Mouse (Mus musculus) hindbrain, embryonic 15.5 days (tissue): ENCODE measurements at regions not wholly inside any gene's neighbourhood (a gene's known extent, or its start where the extent isn't known, plus 50 kb on each side); places are given as distances from the start of the nearest gene placed in this dataset.

Experiments
- ATAC-seq: fragments of 200-750 bp; cut with Nextera tagmentation; 2 replicates; pipeline ENCODE4 v1.8.0; 2017; ENCODE audit warnings: low read depth, moderate number of reproducible peaks, moderate TSS enrichment; ENCODE audit not compliant: low FRiP score
- H3K27ac ChIP-seq: fragments of 300-500 bp; sonication (generic); replicated peaks from 2 replicates; pipeline ENCODE4 v1.5.1; 2015; ENCODE audit warnings: mild to moderate bottlenecking, inconsistent platforms
- H3K27me3 ChIP-seq: fragments of 300-500 bp; sonication (generic); 2 replicates; pipeline ENCODE4 v1.6.1; 2015; ENCODE audit warnings: control low read depth, inconsistent platforms
- H3K36me3 ChIP-seq: fragments of 300-500 bp; sonication (generic); 2 replicates; pipeline ENCODE4 v1.6.1; 2015; ENCODE audit warnings: control low read depth, inconsistent platforms
- H3K4me1 ChIP-seq: fragments of 300-500 bp; sonication (generic); replicated peaks from 2 replicates; pipeline ENCODE4 v1.6.1; 2015; ENCODE audit warnings: control low read depth, inconsistent platforms
- H3K4me2 ChIP-seq: fragments of 300-500 bp; sonication (generic); 2 replicates; pipeline ENCODE4 v1.6.1; 2015; ENCODE audit warnings: moderate library complexity, mild to moderate bottlenecking, inconsistent platforms
- H3K4me3 ChIP-seq: fragments of 300-500 bp; sonication (generic); 2 replicates; pipeline ENCODE4 v1.5.1; 2015; ENCODE audit warnings: mild to moderate bottlenecking, inconsistent platforms
- H3K9ac ChIP-seq: fragments of 300-500 bp; sonication (generic); 2 replicates; pipeline ENCODE4 v1.6.1; 2015; ENCODE audit warnings: inconsistent platforms
- H3K9me3 ChIP-seq: fragments of 300-500 bp; sonication (generic); 2 replicates; pipeline ENCODE4 v1.6.1; 2016; ENCODE audit warnings: control low read depth, inconsistent platforms
- WGBS: fragments of 180-500 bp; shearing (Covaris S2); methylation state at CpG from one replicate; pipeline ENCODE4 v1.1.7; 2015; 5-methylcytosine and 5-hydroxymethylcytosine counted together

- no peaks in the 10 kb centered on the region for H3K36me3 ChIP-seq
- no peak overlapping the region for H3K9ac ChIP-seq
- H3K4me3 ChIP-seq: no peak overlapping the region
- WGBS: 53% methylated on average over 3 of the region's 3 CpGs
- no peak overlapping the region for H3K27ac ChIP-seq
- H3K27me3 ChIP-seq: no peaks in the 10 kb centered on the region
- ATAC-seq: no peak
- H3K4me2 ChIP-seq: no peak overlapping the region
- H3K9me3 ChIP-seq: no peaks in the 10 kb centered on the region
- peaks cover 7% of the 10 kb centered on the region; the same call in 1 of the 2 replicates for H3K4me1 ChIP-seq
These were observed 699.9 kb downstream of the 1700064H15Rik start for GRCm38 (mm10) chr3:18928401-18929104.

- no peaks in the 10 kb centered on the region for H3K27me3 ChIP-seq
- WGBS: 64% methylated on average over 3 of the region's 3 CpGs
- H3K4me1 ChIP-seq: peaks cover 7% of the 10 kb centered on the region; the same call in 1 of the 2 replicates
- no peaks in the 10 kb centered on the region for H3K36me3 ChIP-seq
- H3K9me3 ChIP-seq: no peaks in the 10 kb centered on the region
- H3K27ac ChIP-seq: no peak overlapping the region
- 0 out of 2 replicates have a peak, but pooled peaks have one; percentile 48 for ATAC-seq
- no peak overlapping the region for H3K4me3 ChIP-seq
- no peak overlapping the region for H3K4me2 ChIP-seq
- no peak overlapping the region for H3K9ac ChIP-seq
These were observed 699.4 kb downstream of the 1700064H15Rik start for GRCm38 (mm10) chr3:18929105-18929492.

- H3K27me3 ChIP-seq: no peaks in the 10 kb centered on the region
- H3K9me3 ChIP-seq: no peaks in the 10 kb centered on the region
- 57% methylated on average over 13 of the region's 13 CpGs for WGBS
- ATAC-seq: no peak
- H3K36me3 ChIP-seq: no peaks in the 10 kb centered on the region
- no peak overlapping the region for H3K4me3 ChIP-seq
- peaks cover 7% of the 10 kb centered on the region for H3K4me1 ChIP-seq
- H3K4me2 ChIP-seq: no peak overlapping the region
- no peak overlapping the region for H3K27ac ChIP-seq
- no peak overlapping the region for H3K9ac ChIP-seq
These were observed 695.3 kb downstream of the 1700064H15Rik start for GRCm38 (mm10) chr3:18932983-18933726.

- Histone ChIP-seq H3K9ac (no peak overlapping the region), H3K9me3 (no peaks in the 10 kb centered on the region), H3K36me3 (no peaks in the 10 kb centered on the region), H3K4me1 (peaks cover 4% of the 10 kb centered on the region; the same call in 1 of the 2 replicates), H3K27me3 (no peaks in the 10 kb centered on the region), H3K4me2 (no peak overlapping the region), H3K4me3 (no peak overlapping the region), H3K27ac (no peak overlapping the region)
- 82% methylated on average over 2 of the region's 2 CpGs for WGBS
- ATAC-seq: no peak
These were observed 693.6 kb downstream of the 1700064H15Rik start for GRCm38 (mm10) chr3:18934891-18935290.

- 63% methylated on average over 20 of the region's 20 CpGs for whole genome bisulfite sequencing
- Histone ChIP-seq H3K9ac (no peak overlapping the region), H3K27ac (no peak overlapping the region)
These were observed 690.9 kb downstream of the 1700064H15Rik start for GRCm38 (mm10) chr3:18937333-18938122.

GRCm38 (mm10) chr3:18941301-18942177, 686.9 kb downstream of the 1700064H15Rik start:
- Histone ChIP-seq H3K27me3 (no peaks in the 10 kb centered on the region), H3K9me3 (no peaks in the 10 kb centered on the region), H3K36me3 (no peaks in the 10 kb centered on the region), H3K4me2 (no peak overlapping the region), H3K4me1 (no peaks in the 10 kb centered on the region; the same call in 1 of the 2 replicates), H3K4me3 (no peak overlapping the region), H3K27ac (no peak overlapping the region), H3K9ac (no peak overlapping the region)
- WGBS: 76% methylated on average over 11 of the region's 11 CpGs
- ATAC-seq: no peak

More at GRCm38 (mm10) chr3:18937333-18938122, 690.9 kb downstream of the 1700064H15Rik start:
- Histone ChIP-seq H3K4me3 (no peak overlapping the region), H3K9me3 (no peaks in the 10 kb centered on the region), H3K4me1 (peaks cover 4% of the 10 kb centered on the region; the same call in 1 of the 2 replicates), H3K4me2 (peak overlapping the region; percentile 10), H3K27me3 (no peaks in the 10 kb centered on the region), H3K36me3 (no peaks in the 10 kb centered on the region)
- 0 out of 2 replicates have a peak, but pooled peaks have one; percentile 61 for ATAC-seq

- H3K36me3 ChIP-seq: no peaks in the 10 kb centered on the region
- no peak overlapping the region for H3K4me3 ChIP-seq
- no peaks in the 10 kb centered on the region for H3K9me3 ChIP-seq
- no peaks in the 10 kb centered on the region for H3K27me3 ChIP-seq
- no peak overlapping the region for H3K4me2 ChIP-seq
- no peak for ATAC-seq
- WGBS: 86% methylated on average over 1 of the region's 1 CpGs
- H3K27ac ChIP-seq: no peak overlapping the region
- H3K4me1 ChIP-seq: no peaks in the 10 kb centered on the region
- no peak overlapping the region for H3K9ac ChIP-seq
These were observed 668.1 kb downstream of the 1700064H15Rik start for GRCm38 (mm10) chr3:18960341-18960740.

GRCm38 (mm10) chr3:18988662-18989061, 639.8 kb downstream of the 1700064H15Rik start:
- 74% methylated on average over 3 of the region's 3 CpGs for WGBS
- no peak overlapping the region for H3K9ac ChIP-seq
- ATAC-seq: no peak
- H3K27ac ChIP-seq: no peak overlapping the region
- H3K9me3 ChIP-seq: no peaks in the 10 kb centered on the region
- H3K4me2 ChIP-seq: no peak overlapping the region
- H3K4me3 ChIP-seq: no peak overlapping the region
- no peaks in the 10 kb centered on the region for H3K36me3 ChIP-seq
- H3K4me1 ChIP-seq: no peaks in the 10 kb centered on the region
- H3K27me3 ChIP-seq: no peaks in the 10 kb centered on the region

GRCm38 (mm10) chr3:18989577-18990240, 638.8 kb downstream of the 1700064H15Rik start:
- H3K4me3 ChIP-seq: no peak overlapping the region
- 0 out of 2 replicates have a peak overlapping the region, but pooled peaks have one; percentile 30 for H3K27ac ChIP-seq
- H3K9me3 ChIP-seq: no peaks in the 10 kb centered on the region
- no peaks in the 10 kb centered on the region for H3K27me3 ChIP-seq
- no peaks in the 10 kb centered on the region for H3K4me1 ChIP-seq
- H3K4me2 ChIP-seq: no peak overlapping the region
- WGBS: 48% methylated on average over 13 of the region's 13 CpGs
- H3K9ac ChIP-seq: no peak overlapping the region
- no peaks in the 10 kb centered on the region for H3K36me3 ChIP-seq
- peak; percentile 87 for ATAC-seq

GRCm38 (mm10) chr3:19000179-19000578, 628.3 kb downstream of the 1700064H15Rik start:
- Histone ChIP-seq H3K36me3 (no peaks in the 10 kb centered on the region), H3K9ac (no peak overlapping the region), H3K4me3 (no peak overlapping the region), H3K9me3 (no peaks in the 10 kb centered on the region), H3K4me2 (no peak overlapping the region), H3K4me1 (no peaks in the 10 kb centered on the region), H3K27ac (no peak overlapping the region), H3K27me3 (no peaks in the 10 kb centered on the region)
- no peak for ATAC-seq
- 80% methylated on average over 5 of the region's 5 CpGs for WGBS

GRCm38 (mm10) chr3:19002056-19002455, 626.4 kb downstream of the 1700064H15Rik start:
- Histone ChIP-seq H3K9ac (no peak overlapping the region), H3K4me1 (no peaks in the 10 kb centered on the region), H3K36me3 (no peaks in the 10 kb centered on the region), H3K27me3 (no peaks in the 10 kb centered on the region), H3K4me2 (no peak overlapping the region), H3K9me3 (no peaks in the 10 kb centered on the region), H3K4me3 (no peak overlapping the region), H3K27ac (no peak overlapping the region)
- 56% methylated on average over 7 of the region's 7 CpGs for WGBS
- ATAC-seq: no peak
